Mouse (Mus musculus) intestine, embryonic 14.5 days (tissue): ENCODE measurements at regions not wholly inside any gene's neighbourhood (a gene's known extent, or its start where the extent isn't known, plus 50 kb on each side); places are given as distances from the start of the nearest gene placed in this dataset.

Experiments used
- ATAC-seq: fragments of 200-750 bp; cut with Nextera tagmentation; replicated peaks from 2 replicates; pipeline ENCODE4 v1.8.0; 2017; ENCODE audit warnings: low read depth, moderate number of reproducible peaks, moderate TSS enrichment, moderate library complexity; ENCODE audit not compliant: low FRiP score, low TSS enrichment
- DNase-seq: peaks from one replicate; pipeline ENCODE4 v3.0.0-alpha.2; 2018; ENCODE audit warnings: low spot score
- H3K27ac ChIP-seq: fragments of 300-500 bp; sonication (generic); 2 replicates; pipeline ENCODE4 v1.5.1; 2014; ENCODE audit warnings: low read depth, mild to moderate bottlenecking, control low read depth
- H3K27me3 ChIP-seq: fragments of 300-500 bp; sonication (generic); replicated peaks from 2 replicates; pipeline ENCODE4 v1.6.1; 2014; ENCODE audit warnings: low read length, control low read depth; ENCODE audit not compliant: control insufficient read depth, insufficient read depth
- H3K36me3 ChIP-seq: fragments of 300-500 bp; sonication (generic); 2 replicates; pipeline ENCODE4 v1.6.1; 2014; ENCODE audit warnings: low read length, control low read depth; ENCODE audit not compliant: control insufficient read depth, insufficient read depth
- H3K4me1 ChIP-seq: fragments of 300-500 bp; sonication (generic); replicated peaks from 2 replicates; pipeline ENCODE4 v1.6.1; 2014; ENCODE audit warnings: low read length, control low read depth, mixed read lengths; ENCODE audit not compliant: control insufficient read depth, insufficient read depth
- H3K4me2 ChIP-seq: fragments of 300-500 bp; sonication (generic); 2 replicates; pipeline ENCODE4 v1.6.1; 2014; ENCODE audit warnings: low read length
- H3K4me3 ChIP-seq: fragments of 300-500 bp; sonication (generic); 2 replicates; pipeline ENCODE4 v1.5.1; 2014; ENCODE audit warnings: low read depth, low read length, control low read depth, mixed read lengths
- H3K9ac ChIP-seq: fragments of 300-500 bp; sonication (generic); 2 replicates; pipeline ENCODE4 v1.6.1; 2014; ENCODE audit warnings: mild to moderate bottlenecking, low read length
- H3K9me3 ChIP-seq: fragments of 300-500 bp; sonication (generic); 2 replicates; pipeline ENCODE4 v1.6.1; 2016; ENCODE audit warnings: low read length, control low read depth; ENCODE audit not compliant: control insufficient read depth
- WGBS: fragments of 180-500 bp; shearing (Covaris S2); extraction: QIAGEN DNeasy Blood & Tissue Kit; methylation state at CpG from one replicate; pipeline ENCODE4 v1.1.7; 2014; 5-methylcytosine and 5-hydroxymethylcytosine counted together

- no peaks in the 10 kb centered on the region for H3K27me3 ChIP-seq
- no peaks in the 10 kb centered on the region for H3K4me1 ChIP-seq
- no peak overlapping the region for H3K27ac ChIP-seq
- H3K4me2 ChIP-seq, result no peak overlapping the region
- ATAC-seq, result no peak
- WGBS, result 72% methylated on average over 3 of the region's 3 CpGs
- DNase-seq, result no peak
- H3K9ac ChIP-seq, result no peak overlapping the region
- no peaks in the 10 kb centered on the region for H3K36me3 ChIP-seq
- H3K9me3 ChIP-seq, result no peaks in the 10 kb centered on the region
- no peak overlapping the region for H3K4me3 ChIP-seq
Observed at GRCm38 (mm10) chr19:15093534-15093933, 495.7 kb upstream of the Tle4 start.

- Histone ChIP-seq H3K27ac (no peak overlapping the region), H3K4me1 (no peaks in the 10 kb centered on the region), H3K4me3 (no peak overlapping the region), H3K9ac (no peak overlapping the region), H3K9me3 (no peaks in the 10 kb centered on the region), H3K36me3 (no peaks in the 10 kb centered on the region), H3K4me2 (no peak overlapping the region), H3K27me3 (no peaks in the 10 kb centered on the region)
- DNase-seq (no peak), ATAC-seq (no peak)
- WGBS, result 93% methylated on average over 4 of the region's 4 CpGs
Observed at GRCm38 (mm10) chr19:15080638-15081037, 482.8 kb upstream of the Tle4 start.

GRCm38 (mm10) chr19:15057801-15058200 is 459.9 kb upstream of the Tle4 start:
- Histone ChIP-seq H3K27me3 (no peaks in the 10 kb centered on the region), H3K4me3 (no peak overlapping the region)
- 80% methylated on average over 3 of the region's 3 CpGs for WGBS

GRCm38 (mm10) chr19:15053582-15054141 is 455.8 kb upstream of the Tle4 start:
- DNase-seq, result no peak
- no peak overlapping the region for H3K4me3 ChIP-seq
- 40% methylated on average over 3 of the region's 3 CpGs for WGBS
- no peaks in the 10 kb centered on the region for H3K36me3 ChIP-seq
- H3K27ac ChIP-seq, result no peak overlapping the region
- no peak overlapping the region for H3K4me2 ChIP-seq
- no peaks in the 10 kb centered on the region for H3K9me3 ChIP-seq
- no peaks in the 10 kb centered on the region; the same call in 1 of the 2 replicates for H3K4me1 ChIP-seq
- no peak overlapping the region for H3K9ac ChIP-seq
- ATAC-seq, result no peak
- no peaks in the 10 kb centered on the region for H3K27me3 ChIP-seq

More at GRCm38 (mm10) chr19:15057801-15058200, 459.9 kb upstream of the Tle4 start:
- Histone ChIP-seq H3K27ac (no peak overlapping the region), H3K4me2 (no peak overlapping the region), H3K36me3 (no peaks in the 10 kb centered on the region), H3K4me1 (no peaks in the 10 kb centered on the region; the same call in 1 of the 2 replicates), H3K9me3 (no peaks in the 10 kb centered on the region), H3K9ac (no peak overlapping the region)
- DNase-seq, result no peak
- no peak for ATAC-seq

- Histone ChIP-seq H3K4me1 (no peaks in the 10 kb centered on the region; the same call in 1 of the 2 replicates), H3K4me2 (no peak overlapping the region), H3K4me3 (no peak overlapping the region), H3K27me3 (no peaks in the 10 kb centered on the region), H3K36me3 (no peaks in the 10 kb centered on the region), H3K9me3 (no peaks in the 10 kb centered on the region), H3K27ac (no peak overlapping the region), H3K9ac (no peak overlapping the region)
- 81% methylated on average over 10 of the region's 10 CpGs for WGBS
- DNase-seq, result no peak
- no peak for ATAC-seq
Observed at GRCm38 (mm10) chr19:15052642-15053239, 454.9 kb upstream of the Tle4 start.

GRCm38 (mm10) chr19:15047896-15048295 is 450.0 kb upstream of the Tle4 start:
- no peak overlapping the region for H3K4me2 ChIP-seq
- H3K27me3 ChIP-seq, result no peaks in the 10 kb centered on the region
- H3K9me3 ChIP-seq, result no peaks in the 10 kb centered on the region
- WGBS, result 67% methylated on average over 2 of the region's 2 CpGs
- H3K4me3 ChIP-seq, result no peak overlapping the region
- ATAC-seq (no peak), DNase-seq (no peak)
- H3K9ac ChIP-seq, result no peak overlapping the region
- H3K4me1 ChIP-seq, result no peaks in the 10 kb centered on the region
- no peaks in the 10 kb centered on the region for H3K36me3 ChIP-seq
- no peak overlapping the region for H3K27ac ChIP-seq

GRCm38 (mm10) chr19:15047306-15047868 is 449.5 kb upstream of the Tle4 start:
- Histone ChIP-seq H3K4me1 (no peaks in the 10 kb centered on the region), H3K9me3 (no peaks in the 10 kb centered on the region), H3K4me2 (no peak overlapping the region), H3K4me3 (no peak overlapping the region), H3K27me3 (no peaks in the 10 kb centered on the region), H3K27ac (no peak overlapping the region), H3K9ac (no peak overlapping the region), H3K36me3 (no peaks in the 10 kb centered on the region)
- DNase-seq, result no peak
- no peak for ATAC-seq
- WGBS, result 84% methylated on average over 4 of the region's 4 CpGs

- no peaks in the 10 kb centered on the region for H3K36me3 ChIP-seq
- no peak overlapping the region for H3K4me3 ChIP-seq
- no peaks in the 10 kb centered on the region for H3K4me1 ChIP-seq
- H3K4me2 ChIP-seq, result no peak overlapping the region
- H3K27me3 ChIP-seq, result no peaks in the 10 kb centered on the region; the same call in 1 of the 2 replicates
- H3K9me3 ChIP-seq, result no peaks in the 10 kb centered on the region
- ATAC-seq, result no peak
- H3K27ac ChIP-seq, result no peak overlapping the region
- WGBS, result 21% methylated on average over 3 of the region's 3 CpGs
- no peak overlapping the region for H3K9ac ChIP-seq
- peak; percentile 82 for DNase-seq
Observed at GRCm38 (mm10) chr19:15035554-15035953, 437.7 kb upstream of the Tle4 start.

- DNase-seq (no peak), ATAC-seq (no peak)
- Histone ChIP-seq H3K9me3 (no peaks in the 10 kb centered on the region), H3K9ac (no peak overlapping the region), H3K36me3 (no peaks in the 10 kb centered on the region), H3K4me1 (no peaks in the 10 kb centered on the region), H3K27me3 (no peaks in the 10 kb centered on the region; the same call in 1 of the 2 replicates), H3K4me2 (no peak overlapping the region), H3K4me3 (no peak overlapping the region), H3K27ac (no peak overlapping the region)
- 60% methylated on average over 8 of the region's 8 CpGs for WGBS
Observed at GRCm38 (mm10) chr19:15033921-15034320, 436.1 kb upstream of the Tle4 start.
